Mouse (Mus musculus) CH12.LX (cell line): ENCODE results near the gene Usb1. TPM values are rescaled to one million over a fixed set of nuclear protein-coding genes. Genes with fewer than 3 reads are reported as not detected.

Experiments
- DNase-seq: peaks from one replicate; pipeline ENCODE4 v3.0.0-alpha.2; 2013; ENCODE audit errors: extremely low read depth
- H3K27ac ChIP-seq: 2 replicates; pipeline ENCODE4 v1.5.1; 2012; ENCODE audit warnings: low read depth, mild to moderate bottlenecking, control low read depth, moderate library complexity; ENCODE audit not compliant: insufficient read depth
- H3K27me3 ChIP-seq: replicated peaks from 2 replicates; pipeline ENCODE3; 2012; ENCODE audit warnings: inconsistent platforms
- H3K36me3 ChIP-seq, 2 experiments: replicated peaks in 1 of 2; 2 replicates each; pipeline versions ENCODE3 to v1.6.1; 2012; ENCODE audit warnings: inconsistent platforms in 1 of 2, low read length in 1 of 2, mild to moderate bottlenecking in 1 of 2, mixed read lengths in 1 of 2, moderate library complexity in 1 of 2; ENCODE audit not compliant: control insufficient read depth in 1 of 2, insufficient read depth in 1 of 2
- H3K4me1 ChIP-seq, 2 experiments: 2 replicates each; pipeline ENCODE4 v1.6.1; 2012; ENCODE audit warnings: inconsistent platforms in 1 of 2, moderate library complexity in 1 of 2; ENCODE audit not compliant: insufficient read depth in 2 of 2, control insufficient read depth in 1 of 2
- H3K4me2 ChIP-seq: 2 replicates; pipeline ENCODE4 v1.6.1; 2012; ENCODE audit warnings: low read depth, mild to moderate bottlenecking, control low read depth; ENCODE audit not compliant: poor library complexity, insufficient read depth, severe bottlenecking
- H3K4me3 ChIP-seq, 3 experiments: fragments of 150-350 bp in 1 of 3; sonication (generic) in 1 of 3; replicated peaks in 1 of 3; 2 replicates each; pipeline versions ENCODE3 to v1.5.1; 2011 to 2012; ENCODE audit warnings: low read depth in 2 of 3, low read length in 2 of 3, mild to moderate bottlenecking in 2 of 3, moderate library complexity in 2 of 3, control low read depth in 1 of 3, improper control_type of control experiment in 1 of 3, inconsistent platforms in 1 of 3, mixed read lengths in 1 of 3; ENCODE audit not compliant: poor library complexity in 1 of 3
- H3K79me2 ChIP-seq: replicated peaks from 2 replicates; pipeline ENCODE4 v1.6.1; 2012; ENCODE audit warnings: mild to moderate bottlenecking, moderate library complexity; ENCODE audit not compliant: control insufficient read depth, poor library complexity, insufficient read depth, severe bottlenecking; ENCODE audit errors: extremely low read depth
- H3K9ac ChIP-seq: 2 replicates; pipeline ENCODE4 v1.6.1; 2012; ENCODE audit warnings: low read depth, mild to moderate bottlenecking, control low read depth, moderate library complexity; ENCODE audit not compliant: insufficient read depth
- H3K9me3 ChIP-seq: replicated peaks from 2 replicates; pipeline ENCODE3; 2012; ENCODE audit warnings: low read length, inconsistent platforms, mixed read lengths
- CHD1 ChIP-seq: IDR thresholded peaks from 2 replicates; pipeline ENCODE4 v1.6.1; 2012; ENCODE audit warnings: low read depth, low read length, improper control_type of control experiment, inconsistent platforms
- CTCF ChIP-seq, 2 experiments: IDR thresholded peaks in 1 of 2; conservative IDR thresholded peaks in 1 of 2; 2 replicates each; pipeline ENCODE4 v1.5.1; 2011 to 2012; ENCODE audit warnings: low read depth in 2 of 2, low read length in 2 of 2, improper control_type of control experiment in 1 of 2, inconsistent platforms in 1 of 2, mild to moderate bottlenecking in 1 of 2, moderate library complexity in 1 of 2
- ELF1 ChIP-seq: IDR thresholded peaks from 2 replicates; pipeline ENCODE4 v1.6.1; 2014; ENCODE audit warnings: low read depth, mild to moderate bottlenecking, inconsistent platforms, low read length, improper control_type of control experiment
- EP300 ChIP-seq: IDR thresholded peaks from 2 replicates; pipeline ENCODE4 v1.6.1; 2011; ENCODE audit warnings: low read length, improper control_type of control experiment
- GABPA ChIP-seq: IDR thresholded peaks from 2 replicates; pipeline ENCODE4 v1.6.1; 2012; ENCODE audit warnings: low read depth, low read length, improper control_type of control experiment, inconsistent platforms; ENCODE audit not compliant: insufficient replicate concordance
- HCFC1 ChIP-seq: IDR thresholded peaks from 2 replicates; pipeline ENCODE4 v1.6.1; 2012; ENCODE audit warnings: low read depth, mild to moderate bottlenecking, inconsistent platforms, low read length, improper control_type of control experiment
- JUN ChIP-seq: IDR thresholded peaks from 2 replicates; pipeline ENCODE4 v1.6.1; 2011; ENCODE audit warnings: low read depth, mild to moderate bottlenecking, low read length, improper control_type of control experiment, moderate library complexity; ENCODE audit not compliant: insufficient read depth
- JUND ChIP-seq: conservative IDR thresholded peaks from 2 replicates; pipeline ENCODE4 v1.6.1; 2011; ENCODE audit warnings: low read depth, low read length, improper control_type of control experiment
- MAFK ChIP-seq: IDR thresholded peaks from 2 replicates; pipeline ENCODE4 v1.6.1; 2011; ENCODE audit warnings: low read length, improper control_type of control experiment; ENCODE audit not compliant: insufficient replicate concordance
- MYC ChIP-seq: IDR thresholded peaks from 2 replicates; pipeline ENCODE4 v1.6.1; 2011; ENCODE audit warnings: low read depth, mild to moderate bottlenecking, improper control_type of control experiment, low read length
- POLR2A ChIP-seq: IDR thresholded peaks from 2 replicates; pipeline ENCODE4 v1.6.1; 2011; ENCODE audit warnings: low read depth, mild to moderate bottlenecking, improper control_type of control experiment, low read length
- POLR2AphosphoS2 ChIP-seq: IDR thresholded peaks from 2 replicates; pipeline ENCODE4 v1.6.1; 2011; ENCODE audit warnings: low read depth, low read length, improper control_type of control experiment
- RCOR1 ChIP-seq: conservative IDR thresholded peaks from 2 replicates; pipeline ENCODE4 v1.6.1; 2012; ENCODE audit warnings: low read depth, mild to moderate bottlenecking, inconsistent platforms, low read length, improper control_type of control experiment
- SIN3A ChIP-seq: IDR thresholded peaks from 2 replicates; pipeline ENCODE4 v1.6.1; 2012; ENCODE audit warnings: low read length, improper control_type of control experiment, inconsistent platforms
- SMC3 ChIP-seq: IDR thresholded peaks from 2 replicates; pipeline ENCODE4 v1.6.1; 2011; ENCODE audit warnings: low read depth, low read length, improper control_type of control experiment
- TCF12 ChIP-seq: IDR thresholded peaks from 2 replicates; pipeline ENCODE4 v1.6.1; 2014; ENCODE audit warnings: low read depth, mild to moderate bottlenecking, inconsistent platforms, low read length, improper control_type of control experiment
- USF1 ChIP-seq: IDR thresholded peaks from 2 replicates; pipeline ENCODE4 v1.6.1; 2014; ENCODE audit warnings: low read depth, mild to moderate bottlenecking, inconsistent platforms, low read length, improper control_type of control experiment
- ZKSCAN1 ChIP-seq: IDR thresholded peaks from 2 replicates; pipeline ENCODE4 v1.6.1; 2012; ENCODE audit warnings: low read depth, inconsistent platforms, low read length, improper control_type of control experiment, borderline replicate concordance
- ZMIZ1 ChIP-seq: IDR thresholded peaks from 2 replicates; pipeline ENCODE4 v1.6.1; 2012; ENCODE audit warnings: low read depth, mild to moderate bottlenecking, inconsistent platforms, low read length, improper control_type of control experiment
- ZNF384 ChIP-seq: IDR thresholded peaks from 2 replicates; pipeline ENCODE4 v1.6.1; 2012; ENCODE audit warnings: low read depth, low read length, improper control_type of control experiment, inconsistent platforms
- dilution Hi-C: fragments of 300-500 bp; cut with MboI; formaldehyde crosslinking; loops from 2 replicates; pipeline ENCODE4 v1.14.3; 2020; ENCODE audit warnings: low sequenced_read_pairs; ENCODE audit not compliant: extremely low pct_unique_long_range_greater_than_20kb, extremely low pct_ligation_motif_present
- in situ Hi-C: fragments of 300-500 bp; cut with MboI; formaldehyde crosslinking; loops from 3 replicates; pipeline ENCODE4 v1.14.3; 2019; ENCODE audit warnings: low sequenced_read_pairs, low pct_ligation_motif_present, low pct_unique_long_range_greater_than_20kb, mixed read lengths
- polyA plus RNA-seq: library from polyadenylated mRNA; unstranded; fragments of >175 nt; gene quantifications from 2 replicates; pipeline ENCODE4 v1.2.1, GENCODE M21; 2012; ENCODE audit warnings: low read depth; ENCODE audit not compliant: insufficient read length
- total RNA-seq, 2 experiments: library from RNA; depleted of rRNA; stranded (reverse); fragments of 300-350 nt in 1 of 2; fragments of >200 nt in 1 of 2; gene quantifications; 2 replicates each; pipeline ENCODE4 v1.2.3; 2012 to 2014

Usb1 gene
- total and polyA plus RNA-seq, 3 experiments = 15.2 to 25.0 (median 16.4) TPM

GRCm38 (mm10) chr8:95313857-95314256, 18.2 kb upstream of the Usb1 start:
- H3K4me1 ChIP-seq = no peaks in the 10 kb centered on the region
- no peak overlapping the region for H3K9ac ChIP-seq
- peaks cover 14% of the 10 kb centered on the region for H3K27me3 ChIP-seq
- no peak overlapping the region for H3K27ac ChIP-seq
- H3K9me3 ChIP-seq = no peaks in the 10 kb centered on the region
- no peaks in the 10 kb centered on the region for H3K79me2 ChIP-seq
- no peak overlapping the region for H3K4me2 ChIP-seq
- DNase-seq = no peak
- no peak overlapping the region for H3K4me3 ChIP-seq
- in situ Hi-C loops (no loop called here), dilution Hi-C loops (no loop called here)
- no peaks in the 10 kb centered on the region for H3K36me3 ChIP-seq
- TF ChIP-seq JUN = no peak
- TF ChIP-seq MYC = no peak
- TF ChIP-seq, all 38 proteins: peak for 0

DNA sequence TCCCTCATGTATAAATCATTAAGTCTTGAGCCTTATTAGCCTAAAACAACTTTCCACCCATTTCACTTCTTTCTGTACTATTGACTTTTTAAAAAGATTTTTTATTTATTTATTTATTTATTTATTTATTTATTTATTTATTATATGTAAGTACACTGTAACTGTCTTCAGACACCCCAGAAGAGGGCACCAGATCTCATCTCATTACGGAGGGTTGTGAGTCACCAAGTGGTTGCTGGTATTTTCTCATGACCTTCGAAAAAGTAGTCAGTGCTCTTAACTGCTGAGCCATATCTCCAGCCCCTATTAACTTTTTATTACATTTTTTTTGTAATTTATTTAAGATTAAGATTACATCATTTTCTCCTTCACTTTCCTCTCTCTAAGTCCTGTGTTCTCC, 17.4 kb upstream of the Usb1 start:
- Histone ChIP-seq H3K4me1 (no peaks in the 10 kb centered on the region), H3K79me2 (no peaks in the 10 kb centered on the region), H3K9me3 (no peaks in the 10 kb centered on the region), H3K27ac (no peak overlapping the region), H3K4me3 (no peak overlapping the region), H3K36me3 (no peaks in the 10 kb centered on the region), H3K9ac (no peak overlapping the region), H3K4me2 (no peak overlapping the region), H3K27me3 (peaks cover 9% of the 10 kb centered on the region)
- no peak for DNase-seq
- no peak for TF ChIP-seq USF1
- peak in 1 of 2 experiments; percentile 20; a peak in 1 of 4 replicates for TF ChIP-seq CTCF (conservative IDR thresholded peaks at IDR 0.05 in 1 of 2, IDR thresholded peaks at IDR 0.05 in 1 of 2; ENCODE audit: low read depth in 2 of 2, low read length in 2 of 2)
- dilution Hi-C loops (no loop called here), in situ Hi-C loops (no loop called here)

- Histone ChIP-seq H3K4me3 (no peak overlapping the region), H3K36me3 (no peaks in the 10 kb centered on the region)
- dilution Hi-C loops = no loop called here
- TF ChIP-seq RCOR1 (no peak), ZMIZ1 (no peak), EP300 (no peak), ZNF384 (no peak), GABPA (no peak), POLR2A (no peak), CHD1 (no peak), SIN3A (no peak), TCF12 (no peak), HCFC1 (no peak), ELF1 (no peak), JUND (no peak), ZKSCAN1 (no peak), MAFK (no peak), SMC3 (no peak), POLR2AphosphoS2 (no peak)
- TF ChIP-seq, all 38 proteins: peak for 0
- H3K9me3 ChIP-seq = no peaks in the 10 kb centered on the region
- H3K27me3 ChIP-seq = peaks cover 11% of the 10 kb centered on the region
- H3K9ac ChIP-seq = no peak overlapping the region
- in situ Hi-C loops = no loop called here
- H3K27ac ChIP-seq = no peak overlapping the region
- H3K79me2 ChIP-seq = no peaks in the 10 kb centered on the region
- no peaks in the 10 kb centered on the region; a peak in 1 of 4 replicates for H3K4me1 ChIP-seq
- no peak overlapping the region for H3K4me2 ChIP-seq
- DNase-seq = no peak
Observed at GRCm38 (mm10) chr8:95315350-95315749, 16.7 kb upstream of the Usb1 start.
